Mouse (Mus musculus) layer of hippocampus, postnatal 10 days (tissue): ENCODE data around the gene C6. TPM values are rescaled to one million over a fixed set of nuclear protein-coding genes. Genes with fewer than 3 reads are reported as not detected.

Experiments
- DNase-seq, 2 experiments: peaks; one replicate each; pipeline ENCODE4 v3.0.0; 2021; ENCODE audit warnings: low spot score in 2 of 2
- long read RNA-seq: library from polyadenylated mRNA; stranded (forward); transcript quantifications from one replicate; pipeline ENCODE4 v2.0.0, GENCODE M21; 2023
- total RNA-seq, 2 experiments: library from RNA; stranded (reverse); gene quantifications; 2 replicates each; pipeline ENCODE4 v1.2.3; 2021

C6 gene
- not detected for total RNA-seq
- long read RNA-seq, partial matches to known transcripts = 0 of 1 reads
- long read RNA-seq, other reads (novel, unspliced or antisense) = 1 of 1 reads

GRCm38 (mm10) chr15:4726830-4727310 lies at the start of gene C6:
TSS of gene C6 (plus strand) at chr15:4727175.
- DNase-seq = no peak

GRCm38 (mm10) chr15:4697604-4698003 lies 29.4 kb upstream of the C6 start:
- no peak for DNase-seq

GRCm38 (mm10) chr15:4734150-4734549 lies 7.2 kb downstream of the C6 start:
- no peak for DNase-seq

- no peak for DNase-seq
These were observed 8.1 kb downstream of the C6 start for GRCm38 (mm10) chr15:4734996-4735609.

GRCm38 (mm10) chr15:4747656-4748055 lies 20.7 kb downstream of the C6 start:
- no peak for DNase-seq

- no peak for DNase-seq
These were observed 63.4 kb downstream of the C6 start for GRCm38 (mm10) chr15:4790378-4790777.

- no peak for DNase-seq
These were observed 69.9 kb downstream of the C6 start for GRCm38 (mm10) chr15:4796861-4797260.

GRCm38 (mm10) chr15:4804256-4804655 lies 77.3 kb downstream of the C6 start:
- DNase-seq = no peak

GRCm38 (mm10) chr15:4808131-4808530 lies 81.2 kb downstream of the C6 start:
- no peak for DNase-seq

GRCm38 (mm10) chr15:4814976-4815375 lies 88.0 kb downstream of the C6 start:
- DNase-seq = no peak

- no peak for DNase-seq
These were observed 88.7 kb downstream of the C6 start for GRCm38 (mm10) chr15:4815711-4816110.

GRCm38 (mm10) chr15:4816752-4817493 lies 89.9 kb downstream of the C6 start:
- DNase-seq = no peak

- no peak for DNase-seq
These were observed 91.5 kb downstream of the C6 start for GRCm38 (mm10) chr15:4818437-4818836.

- no peak for DNase-seq
These were observed 94.2 kb downstream of the C6 start for GRCm38 (mm10) chr15:4821161-4821560.

- DNase-seq = no peak
These were observed 94.8 kb downstream of the C6 start for GRCm38 (mm10) chr15:4821824-4822223.

GRCm38 (mm10) chr15:4827736-4828135 lies 100.8 kb downstream of the C6 start:
- DNase-seq = no peak

- DNase-seq = no peak
These were observed 109.4 kb downstream of the C6 start for GRCm38 (mm10) chr15:4836354-4836753.

GRCm38 (mm10) chr15:4850015-4850414 lies 123.0 kb downstream of the C6 start:
- DNase-seq = no peak
